Mouse (Mus musculus) bone marrow macrophage, adult 2 months (primary cell): ENCODE measurements around the gene Ap2m1.
"Not testable (repeated sequence)": the region's sequence is repeated elsewhere in the genome, so short reads cannot be mapped to it uniquely, and the experiment has no call there.

ENCODE experiments used
- CTCF ChIP-seq: IDR thresholded peaks from 2 replicates; pipeline ENCODE4 v1.5.1; 2012; ENCODE audit warnings: low read depth, mild to moderate bottlenecking, low read length, moderate library complexity
- POLR2A ChIP-seq: IDR thresholded peaks from 2 replicates; pipeline ENCODE4 v1.6.1; 2012; ENCODE audit warnings: mild to moderate bottlenecking, low read depth, low read length, borderline replicate concordance

GRCm38 (mm10) chr16:20488751-20489150 lies 46.5 kb upstream of the Ap2m1 start:
- TF ChIP-seq POLR2A, CTCF: not testable (repeated sequence)
